Mouse (Mus musculus): ENCODE results near the gene 4833420G17Rik. TPM values are rescaled to one million over a fixed set of nuclear protein-coding genes. Genes with fewer than 3 reads are reported as not detected.
"Not testable (repeated sequence)": the region's sequence is repeated elsewhere in the genome, so short reads cannot be mapped to it uniquely, and the experiment has no call there.

The 4833420G17Rik gene
- polyA plus RNA-seq, 1 experiment from 2014 or later: 111 TPM

DNA sequence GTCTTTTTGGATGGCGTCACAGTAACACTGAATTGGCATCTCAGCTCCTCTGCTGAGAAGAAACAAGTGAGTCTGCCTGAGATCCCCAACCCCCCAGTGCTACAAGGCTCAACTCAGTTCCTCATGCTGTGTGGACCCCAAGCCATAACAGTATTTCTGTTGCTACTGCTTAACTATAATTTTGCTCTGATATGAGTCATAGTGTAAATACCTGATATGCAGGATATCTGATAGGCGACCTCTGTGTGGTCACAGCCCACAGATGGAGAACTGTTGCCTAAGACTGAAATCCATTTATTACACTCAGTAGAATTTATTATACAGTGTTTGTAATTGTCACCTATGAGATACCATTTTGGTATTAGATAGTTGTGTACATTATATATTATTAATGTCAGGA lies 15.2 kb downstream of the 4833420G17Rik start:
- Histone ChIP-seq H3K4me2 (no peak overlapping the region), H3K27me3 (no peaks in the 10 kb centered on the region), H3K9me3 (no peaks in the 10 kb centered on the region), H3K36me3 (peaks cover 80% of the 10 kb centered on the region), H3K9ac (no peak overlapping the region), H3K27ac (no peak overlapping the region), H3K4me3 (no peak overlapping the region), H3K4me1 (replicated peaks) (no peaks in the 10 kb centered on the region)
- no peak for ATAC-seq (ENCODE audit: low FRiP score)
- 96% methylated on average over 2 of the region's 2 CpGs for WGBS

GRCm38 (mm10) chr13:119487354-119487753 lies 24.8 kb downstream of the 4833420G17Rik start:
- peak overlapping the region; percentile 34 for H3K4me2 ChIP-seq
- no peak for ATAC-seq (ENCODE audit: low FRiP score)
- peaks cover 39% of the 10 kb centered on the region for H3K36me3 ChIP-seq
- H3K4me1 ChIP-seq (replicated peaks): no peaks in the 10 kb centered on the region
- 69% methylated on average over 7 of the region's 7 CpGs for WGBS
- peak overlapping the region; percentile 55; the same call in 1 of the 2 replicates for H3K27ac ChIP-seq
- no peak overlapping the region for H3K4me3 ChIP-seq
- H3K9me3 ChIP-seq: peaks cover 18% of the 10 kb centered on the region
- H3K27me3 ChIP-seq: no peaks in the 10 kb centered on the region
- H3K9ac ChIP-seq: no peak overlapping the region

DNA sequence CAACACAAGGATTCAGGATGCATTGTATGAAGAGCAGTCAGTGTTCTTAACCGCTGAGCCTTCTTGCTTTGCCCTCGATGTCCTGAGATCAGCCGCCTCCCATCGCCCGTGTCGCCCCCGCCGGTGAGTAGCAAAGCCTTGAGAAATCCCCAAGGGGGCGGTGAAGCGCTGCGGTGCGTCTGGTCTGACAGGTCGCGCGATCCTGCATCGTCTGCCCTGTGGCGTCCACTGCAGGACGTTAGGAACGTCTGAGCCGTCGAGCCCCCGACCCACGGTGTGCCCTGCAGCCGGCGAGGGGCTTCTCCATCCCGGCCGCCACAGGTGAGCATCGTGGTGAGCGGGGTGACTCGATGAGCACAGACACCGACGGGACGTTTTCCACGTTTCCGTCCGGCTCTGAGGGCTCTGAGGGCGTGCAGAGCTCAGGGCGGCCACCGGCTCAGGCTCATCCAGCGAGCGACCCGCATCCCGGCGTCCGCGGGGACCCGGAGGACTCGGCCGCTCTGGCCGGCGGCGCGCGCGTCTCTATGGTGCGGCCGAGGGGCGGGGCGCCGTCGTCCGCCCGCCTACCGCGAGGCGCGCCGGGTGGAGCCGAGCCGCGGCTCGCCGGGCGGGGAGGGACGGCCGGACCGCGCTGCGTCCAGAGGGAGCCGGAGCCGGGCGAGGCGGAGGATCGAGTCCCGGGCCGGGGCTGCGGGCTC lies 25.5 kb downstream of the 4833420G17Rik start, which contains the start of the genes Tmem267 and 3110070M22Rik:
Tmem267 (plus strand) TSS at position 160 of the 701 bp plus-strand sequence.
3110070M22Rik (minus strand) TSS at position 504 of the 701 bp plus-strand sequence.
- peaks cover 36% of the 10 kb centered on the region for H3K36me3 ChIP-seq
- no peak for ATAC-seq (ENCODE audit: low FRiP score)
- whole genome bisulfite sequencing: 80% methylated on average over 87 of the region's 87 CpGs
- peaks cover 19% of the 10 kb centered on the region for H3K9me3 ChIP-seq
- peak within 1 kb of the TSS; percentile 34 for H3K4me2 ChIP-seq
- peak within 1 kb of the TSS; percentile 55 for H3K27ac ChIP-seq
- H3K4me1 ChIP-seq (replicated peaks): no peaks in the 10 kb centered on the region
- no peak within 1 kb of the TSS for H3K4me3 ChIP-seq
- peak within 1 kb of the TSS; percentile 39; the same call in 1 of the 2 replicates for H3K9ac ChIP-seq
- H3K27me3 ChIP-seq: no peaks in the 10 kb centered on the region

DNA sequence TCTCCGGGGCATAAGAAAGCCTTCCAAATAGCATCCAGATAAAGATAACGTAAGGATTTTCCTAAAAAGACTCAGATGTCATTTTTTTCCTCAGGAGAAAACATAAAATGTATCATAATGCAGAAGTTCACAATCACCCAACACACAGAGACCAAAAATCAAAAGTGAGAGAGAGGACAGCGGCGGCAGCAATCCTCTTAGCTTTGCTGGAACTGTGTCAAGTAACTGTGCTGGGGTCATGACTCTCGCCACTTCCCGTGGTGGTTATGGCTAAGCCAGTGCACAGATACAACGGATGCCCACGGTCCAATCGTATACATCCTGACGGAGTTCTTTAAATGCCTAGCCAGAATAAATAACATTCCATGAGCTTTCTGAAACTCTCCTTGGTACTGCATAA lies 29.5 kb downstream of the 4833420G17Rik start:
- not testable (repeated sequence) for H3K4me2 ChIP-seq; H3K4me1 ChIP-seq (replicated peaks); H3K36me3 ChIP-seq; ATAC-seq (ENCODE audit: low FRiP score); H3K9ac ChIP-seq; H3K27ac ChIP-seq; H3K27me3 ChIP-seq; H3K4me3 ChIP-seq
- H3K9me3 ChIP-seq: peaks cover 24% of the 10 kb centered on the region
- WGBS: 93% methylated on average over 10 of the region's 10 CpGs

DNA sequence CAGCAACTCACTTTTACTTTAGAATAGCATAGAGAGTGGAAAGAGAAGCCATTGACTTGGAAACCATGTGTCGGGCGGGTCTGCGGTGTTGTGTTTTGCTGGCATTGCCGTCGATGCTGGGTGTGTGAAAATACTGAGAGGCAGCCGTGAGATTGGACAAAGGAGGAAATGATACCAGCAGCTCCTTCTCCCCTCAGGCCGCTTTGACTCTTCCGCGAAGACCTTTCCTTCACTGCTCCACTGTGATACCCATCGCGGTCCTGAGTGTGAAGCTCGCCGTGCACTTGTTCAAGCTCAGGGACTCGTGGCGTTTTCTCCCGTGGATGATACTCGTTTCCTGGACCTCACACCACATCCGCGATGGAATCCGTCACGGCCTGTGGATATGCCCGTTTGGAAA lies 32.4 kb downstream of the 4833420G17Rik start:
- ATAC-seq (ENCODE audit: low FRiP score); H3K27ac ChIP-seq: not testable (repeated sequence)
- WGBS: 94% methylated on average over 13 of the region's 22 CpGs

More for the DNA sequence above, 32.4 kb downstream of the 4833420G17Rik start:
- H3K9me3 ChIP-seq: peaks cover 22% of the 10 kb centered on the region
- not testable (repeated sequence) for H3K4me3 ChIP-seq; H3K4me2 ChIP-seq; H3K4me1 ChIP-seq (replicated peaks); H3K36me3 ChIP-seq; H3K27me3 ChIP-seq; H3K9ac ChIP-seq

Other genes starting within 250 kb of the 4833420G17Rik start
- gene Paip1, start 34.2 kb upstream of the 4833420G17Rik start, polyA plus RNA-seq (2015; fragmentation: Nextera tagmentation; extraction: Ambion mirVana): 186 and 188 TPM in 2 replicates
- 3.3 and 5.0 TPM in 2 replicates for gene Tmem267, start 25.3 kb downstream of the 4833420G17Rik start, polyA plus RNA-seq (2015; fragmentation: Nextera tagmentation; extraction: Ambion mirVana)
- gene 3110070M22Rik, start 25.6 kb downstream of the 4833420G17Rik start, polyA plus RNA-seq (2015; fragmentation: Nextera tagmentation; extraction: Ambion mirVana): 2.0 and 2.1 TPM in 2 replicates
- gene Ccl28, start 161.1 kb downstream of the 4833420G17Rik start, polyA plus RNA-seq (2015; fragmentation: Nextera tagmentation; extraction: Ambion mirVana): 0.30 and 0.49 TPM in 2 replicates
- 423 and 434 TPM in 2 replicates for gene Hmgcs1, start 227.6 kb downstream of the 4833420G17Rik start, polyA plus RNA-seq (2015; fragmentation: Nextera tagmentation; extraction: Ambion mirVana)